Mouse (Mus musculus) adrenal gland (tissue): ENCODE measurements around the gene Klk1b8.
"Not testable (repeated sequence)": the region's sequence is repeated elsewhere in the genome, so short reads cannot be mapped to it uniquely, and the experiment has no call there.

ENCODE experiments used
- intact Hi-C: fragments of 180-260 bp; cut with DNase I; formaldehyde crosslinking; loops from one replicate; pipeline ENCODE4 v1.15.1; 2025
- long read RNA-seq, 2 experiments: library from polyadenylated mRNA; unstranded; transcript quantifications; one replicate each; pipeline ENCODE4 v2.0.0; 2020; ENCODE audit warnings: borderline replicate concordance in 1 of 2; ENCODE audit not compliant: insufficient replicate concordance in 1 of 2

The Klk1b8 gene
- long read RNA-seq, experiment 1: 0 reads
- long read RNA-seq, experiment 2: 0 reads

- intact Hi-C loops: no loop called here
Measured at GRCm38 (mm10) chr7:43950364-43950763, at the start of gene Klk1b8. TSS of gene Klk1b8 (plus strand) at chr7:43950664.

GRCm38 (mm10) chr7:43914821-43915220 is 35.6 kb upstream of the Klk1b8 start:
- intact Hi-C loops: no loop called here

GRCm38 (mm10) chr7:43918426-43918825 is 32.0 kb upstream of the Klk1b8 start:
- intact Hi-C loops: no loop called here

- intact Hi-C loops: no loop called here
Measured at GRCm38 (mm10) chr7:43918871-43919270, 31.6 kb upstream of the Klk1b8 start.

- intact Hi-C loops: loop anchor here (2.0 to 10.0 kb wide), 2 partner anchors 47 to 435 kb away; no protein-coding TSS in a partner anchor
Measured at GRCm38 (mm10) chr7:43919559-43920451, 30.7 kb upstream of the Klk1b8 start.

- intact Hi-C loops: loop anchor here (2.0 to 10.0 kb wide), 2 partner anchors 48 to 434 kb away; no protein-coding TSS in a partner anchor
Measured at GRCm38 (mm10) chr7:43920582-43920981, 29.9 kb upstream of the Klk1b8 start.

GRCm38 (mm10) chr7:43921087-43921486 is 29.4 kb upstream of the Klk1b8 start:
- intact Hi-C loops: loop anchor here (2.0 to 10.0 kb wide), 2 partner anchors 48 to 434 kb away; no protein-coding TSS in a partner anchor

GRCm38 (mm10) chr7:43921941-43922340 is 28.5 kb upstream of the Klk1b8 start:
- intact Hi-C loops: loop anchor here (2.0 to 10.0 kb wide), 2 partner anchors 49 to 433 kb away; no protein-coding TSS in a partner anchor

- intact Hi-C loops: loop anchor here (10.0 kb wide), 1 partner anchor 429 kb away; no protein-coding TSS in a partner anchor
Measured at GRCm38 (mm10) chr7:43925985-43926384, 24.5 kb upstream of the Klk1b8 start.

GRCm38 (mm10) chr7:43928521-43928920 is 21.9 kb upstream of the Klk1b8 start:
- intact Hi-C loops: loop anchor here (10.0 kb wide), 1 partner anchor 426 kb away; no protein-coding TSS in a partner anchor

GRCm38 (mm10) chr7:43932337-43932736 is 18.1 kb upstream of the Klk1b8 start:
- intact Hi-C loops: no loop called here

- intact Hi-C loops: no loop called here
Measured at GRCm38 (mm10) chr7:43933440-43933839, 17.0 kb upstream of the Klk1b8 start, which contains the start of gene Klk15. TSS of gene Klk15 (plus strand) at chr7:43933740.

GRCm38 (mm10) chr7:43934747-43935146 is 15.7 kb upstream of the Klk1b8 start:
- intact Hi-C loops: no loop called here

GRCm38 (mm10) chr7:43936551-43936950 is 13.9 kb upstream of the Klk1b8 start:
- intact Hi-C loops: no loop called here

- intact Hi-C loops: not testable (repeated sequence)
Measured at GRCm38 (mm10) chr7:43942293-43942692, 8.2 kb upstream of the Klk1b8 start.

- intact Hi-C loops: no loop called here
Measured at GRCm38 (mm10) chr7:43944727-43945264, 5.7 kb upstream of the Klk1b8 start.

- intact Hi-C loops: no loop called here
Measured at GRCm38 (mm10) chr7:43952703-43953102, 2.2 kb downstream of the Klk1b8 start.

GRCm38 (mm10) chr7:43966451-43966850 is 16.0 kb downstream of the Klk1b8 start, which contains the start of gene Klk1b1:
TSS of gene Klk1b1 (plus strand) at chr7:43966751.
- intact Hi-C loops: no loop called here

GRCm38 (mm10) chr7:43967058-43967457 is 16.6 kb downstream of the Klk1b8 start:
- intact Hi-C loops: no loop called here

GRCm38 (mm10) chr7:43967612-43968011 is 17.1 kb downstream of the Klk1b8 start:
- intact Hi-C loops: no loop called here

GRCm38 (mm10) chr7:43975761-43976160 is 25.3 kb downstream of the Klk1b8 start, which contains the start of gene Klk1b9:
TSS of gene Klk1b9 (plus strand) at chr7:43976061.
- intact Hi-C loops: not testable (repeated sequence)

GRCm38 (mm10) chr7:43985657-43986056 is 35.2 kb downstream of the Klk1b8 start:
- intact Hi-C loops: no loop called here
